Mouse (Mus musculus): ENCODE data around the gene Plcb1. TPM values are rescaled to one million over a fixed set of nuclear protein-coding genes. Genes with fewer than 3 reads are reported as not detected.

Gene Plcb1
- polyA plus RNA-seq, 1 experiment from 2014 or later, result 8.7 TPM

GRCm38 (mm10) chr2:135305186-135305585 lies 519.3 kb downstream of the Plcb1 start:
- Histone ChIP-seq H3K27ac (replicated peaks; ENCODE audit: low read depth, low read length) (no peak overlapping the region), H3K9me3 (ENCODE audit: control insufficient read depth, low read length) (no peaks in the 10 kb centered on the region), H3K27me3 (replicated peaks; ENCODE audit: control insufficient read depth, insufficient read depth, low read length) (no peaks in the 10 kb centered on the region), H3K4me2 (ENCODE audit: low read depth, low read length) (no peak overlapping the region), H3K4me3 (ENCODE audit: low read depth, low read length) (no peak overlapping the region), H3K9ac (ENCODE audit: low read depth, low read length) (no peak overlapping the region), H3K36me3 (ENCODE audit: control insufficient read depth, insufficient read depth, low read length) (no peaks in the 10 kb centered on the region), H3K4me1 (ENCODE audit: control insufficient read depth, insufficient read depth, low read length) (no peaks in the 10 kb centered on the region)
- ATAC-seq (ENCODE audit: low read depth), result no peak
- WGBS, result 75% methylated on average over 3 of the region's 3 CpGs
- DNase-seq (ENCODE audit: low spot score), result no peak

GRCm38 (mm10) chr2:135305736-135306471 lies 520.0 kb downstream of the Plcb1 start:
- Histone ChIP-seq H3K4me2 (ENCODE audit: low read depth, low read length) (no peak overlapping the region), H3K4me3 (ENCODE audit: low read depth, low read length) (no peak overlapping the region), H3K9ac (ENCODE audit: low read depth, low read length) (no peak overlapping the region), H3K36me3 (ENCODE audit: control insufficient read depth, insufficient read depth, low read length) (no peaks in the 10 kb centered on the region), H3K27ac (replicated peaks; ENCODE audit: low read depth, low read length) (no peak overlapping the region), H3K9me3 (ENCODE audit: control insufficient read depth, low read length) (no peaks in the 10 kb centered on the region), H3K4me1 (ENCODE audit: control insufficient read depth, insufficient read depth, low read length) (no peaks in the 10 kb centered on the region), H3K27me3 (replicated peaks; ENCODE audit: control insufficient read depth, insufficient read depth, low read length) (no peaks in the 10 kb centered on the region)
- DNase-seq (ENCODE audit: low spot score), result no peak
- WGBS, result 71% methylated on average over 7 of the region's 7 CpGs
- no peak for ATAC-seq (ENCODE audit: low read depth)

- no peaks in the 10 kb centered on the region for H3K27me3 ChIP-seq (replicated peaks; ENCODE audit: control insufficient read depth, insufficient read depth, low read length)
- ATAC-seq (ENCODE audit: low read depth), result no peak
- H3K4me2 ChIP-seq (ENCODE audit: low read depth, low read length), result no peak overlapping the region
- H3K4me1 ChIP-seq (ENCODE audit: control insufficient read depth, insufficient read depth, low read length), result no peaks in the 10 kb centered on the region
- no peak overlapping the region for H3K27ac ChIP-seq (replicated peaks; ENCODE audit: low read depth, low read length)
- H3K36me3 ChIP-seq (ENCODE audit: control insufficient read depth, insufficient read depth, low read length), result no peaks in the 10 kb centered on the region
- no peaks in the 10 kb centered on the region for H3K9me3 ChIP-seq (ENCODE audit: control insufficient read depth, low read length)
- no peak for DNase-seq (ENCODE audit: low spot score)
- 64% methylated on average over 2 of the region's 2 CpGs for WGBS
- H3K4me3 ChIP-seq (ENCODE audit: low read depth, low read length), result no peak overlapping the region
- H3K9ac ChIP-seq (ENCODE audit: low read depth, low read length), result no peak overlapping the region
Measured at GRCm38 (mm10) chr2:135306472-135306771, 520.6 kb downstream of the Plcb1 start.

- Histone ChIP-seq H3K27ac (replicated peaks; ENCODE audit: low read depth, low read length) (no peak overlapping the region), H3K9me3 (ENCODE audit: control insufficient read depth, low read length) (no peaks in the 10 kb centered on the region), H3K4me2 (ENCODE audit: low read depth, low read length) (no peak overlapping the region), H3K27me3 (replicated peaks; ENCODE audit: control insufficient read depth, insufficient read depth, low read length) (no peaks in the 10 kb centered on the region), H3K9ac (ENCODE audit: low read depth, low read length) (no peak overlapping the region), H3K36me3 (ENCODE audit: control insufficient read depth, insufficient read depth, low read length) (no peaks in the 10 kb centered on the region), H3K4me1 (ENCODE audit: control insufficient read depth, insufficient read depth, low read length) (no peaks in the 10 kb centered on the region), H3K4me3 (ENCODE audit: low read depth, low read length) (no peak overlapping the region)
- no peak for DNase-seq (ENCODE audit: low spot score)
- ATAC-seq (ENCODE audit: low read depth), result no peak
- WGBS, result 83% methylated on average over 4 of the region's 4 CpGs
Measured at GRCm38 (mm10) chr2:135307787-135308186, 521.9 kb downstream of the Plcb1 start.

GRCm38 (mm10) chr2:135315980-135316379 lies 530.1 kb downstream of the Plcb1 start:
- Histone ChIP-seq H3K27ac (replicated peaks; ENCODE audit: low read depth, low read length) (no peak overlapping the region), H3K9me3 (ENCODE audit: control insufficient read depth, low read length) (no peaks in the 10 kb centered on the region), H3K4me1 (ENCODE audit: control insufficient read depth, insufficient read depth, low read length) (no peaks in the 10 kb centered on the region), H3K4me2 (ENCODE audit: low read depth, low read length) (no peak overlapping the region), H3K9ac (ENCODE audit: low read depth, low read length) (no peak overlapping the region), H3K27me3 (replicated peaks; ENCODE audit: control insufficient read depth, insufficient read depth, low read length) (no peaks in the 10 kb centered on the region), H3K36me3 (ENCODE audit: control insufficient read depth, insufficient read depth, low read length) (no peaks in the 10 kb centered on the region), H3K4me3 (ENCODE audit: low read depth, low read length) (no peak overlapping the region)
- no peak for DNase-seq (ENCODE audit: low spot score)
- 82% methylated on average over 3 of the region's 3 CpGs for WGBS
- ATAC-seq (ENCODE audit: low read depth), result no peak

GRCm38 (mm10) chr2:135318136-135318535 lies 532.3 kb downstream of the Plcb1 start:
- no peaks in the 10 kb centered on the region for H3K9me3 ChIP-seq (ENCODE audit: control insufficient read depth, low read length)
- no peak overlapping the region for H3K9ac ChIP-seq (ENCODE audit: low read depth, low read length)
- H3K27me3 ChIP-seq (replicated peaks; ENCODE audit: control insufficient read depth, insufficient read depth, low read length), result no peaks in the 10 kb centered on the region
- DNase-seq (ENCODE audit: low spot score) (no peak), ATAC-seq (ENCODE audit: low read depth) (no peak)
- WGBS, result 100% methylated on average over 1 of the region's 1 CpGs
- H3K4me1 ChIP-seq (ENCODE audit: control insufficient read depth, insufficient read depth, low read length), result no peaks in the 10 kb centered on the region
- H3K4me3 ChIP-seq (ENCODE audit: low read depth, low read length), result no peak overlapping the region
- H3K27ac ChIP-seq (replicated peaks; ENCODE audit: low read depth, low read length), result no peak overlapping the region
- H3K36me3 ChIP-seq (ENCODE audit: control insufficient read depth, insufficient read depth, low read length), result no peaks in the 10 kb centered on the region
- H3K4me2 ChIP-seq (ENCODE audit: low read depth, low read length), result no peak overlapping the region

GRCm38 (mm10) chr2:135323276-135323954 lies 537.5 kb downstream of the Plcb1 start:
- H3K9ac ChIP-seq (ENCODE audit: low read depth, low read length), result no peak overlapping the region
- H3K36me3 ChIP-seq (ENCODE audit: control insufficient read depth, insufficient read depth, low read length), result no peaks in the 10 kb centered on the region
- ATAC-seq (ENCODE audit: low read depth) (no peak), DNase-seq (ENCODE audit: low spot score) (no peak)
- H3K27ac ChIP-seq (replicated peaks; ENCODE audit: low read depth, low read length), result no peak overlapping the region
- H3K9me3 ChIP-seq (ENCODE audit: control insufficient read depth, low read length), result no peaks in the 10 kb centered on the region
- H3K4me1 ChIP-seq (ENCODE audit: control insufficient read depth, insufficient read depth, low read length), result no peaks in the 10 kb centered on the region
- peak overlapping the region; percentile 12; the same call in 1 of the 2 replicates for H3K4me3 ChIP-seq (ENCODE audit: low read depth, low read length)
- H3K27me3 ChIP-seq (replicated peaks; ENCODE audit: control insufficient read depth, insufficient read depth, low read length), result no peaks in the 10 kb centered on the region
- WGBS, result 73% methylated on average over 7 of the region's 7 CpGs
- peak overlapping the region; percentile 43 for H3K4me2 ChIP-seq (ENCODE audit: low read depth, low read length)

GRCm38 (mm10) chr2:135323955-135324302 lies 538.1 kb downstream of the Plcb1 start:
- Histone ChIP-seq H3K4me1 (ENCODE audit: control insufficient read depth, insufficient read depth, low read length) (no peaks in the 10 kb centered on the region), H3K4me2 (ENCODE audit: low read depth, low read length) (peak overlapping the region; percentile 43), H3K9me3 (ENCODE audit: control insufficient read depth, low read length) (no peaks in the 10 kb centered on the region), H3K4me3 (ENCODE audit: low read depth, low read length) (peak overlapping the region; percentile 12; the same call in 1 of the 2 replicates), H3K36me3 (ENCODE audit: control insufficient read depth, insufficient read depth, low read length) (no peaks in the 10 kb centered on the region), H3K27me3 (replicated peaks; ENCODE audit: control insufficient read depth, insufficient read depth, low read length) (no peaks in the 10 kb centered on the region), H3K9ac (ENCODE audit: low read depth, low read length) (no peak overlapping the region), H3K27ac (replicated peaks; ENCODE audit: low read depth, low read length) (no peak overlapping the region)
- DNase-seq (ENCODE audit: low spot score), result peak; percentile 89
- WGBS, result 39% methylated on average over 4 of the region's 4 CpGs
- peak; percentile 80 for ATAC-seq (ENCODE audit: low read depth)

- Histone ChIP-seq H3K4me2 (ENCODE audit: low read depth, low read length) (no peak overlapping the region), H3K27me3 (replicated peaks; ENCODE audit: control insufficient read depth, insufficient read depth, low read length) (no peaks in the 10 kb centered on the region), H3K9ac (ENCODE audit: low read depth, low read length) (no peak overlapping the region), H3K4me3 (ENCODE audit: low read depth, low read length) (no peak overlapping the region), H3K36me3 (ENCODE audit: control insufficient read depth, insufficient read depth, low read length) (no peaks in the 10 kb centered on the region), H3K4me1 (ENCODE audit: control insufficient read depth, insufficient read depth, low read length) (0 out of 2 replicates have a peak, but pooled peaks cover 3% of the 10 kb centered on the region), H3K9me3 (ENCODE audit: control insufficient read depth, low read length) (no peaks in the 10 kb centered on the region), H3K27ac (replicated peaks; ENCODE audit: low read depth, low read length) (no peak overlapping the region)
- ATAC-seq (ENCODE audit: low read depth) (peak; percentile 35; the same call in 1 of the 2 replicates), DNase-seq (ENCODE audit: low spot score) (peak; percentile 72)
- whole genome bisulfite sequencing, result 6% methylated on average over 2 of the region's 2 CpGs
Measured at GRCm38 (mm10) chr2:135328756-135329155, 542.9 kb downstream of the Plcb1 start.

All from embryonic facial prominence, embryonic 14.5 days (tissue).